Mouse (Mus musculus) embryo, embryonic 9.5 days (tissue): ENCODE measurements around the gene Gm8909.
"Not testable (repeated sequence)": the region's sequence is repeated elsewhere in the genome, so short reads cannot be mapped to it uniquely, and the experiment has no call there.

Source experiments
- DNase-seq: peaks from one replicate; pipeline ENCODE4 v3.0.0-alpha.2; 2017; ENCODE audit errors: extremely low spot score

The Gm8909 gene

DNA sequence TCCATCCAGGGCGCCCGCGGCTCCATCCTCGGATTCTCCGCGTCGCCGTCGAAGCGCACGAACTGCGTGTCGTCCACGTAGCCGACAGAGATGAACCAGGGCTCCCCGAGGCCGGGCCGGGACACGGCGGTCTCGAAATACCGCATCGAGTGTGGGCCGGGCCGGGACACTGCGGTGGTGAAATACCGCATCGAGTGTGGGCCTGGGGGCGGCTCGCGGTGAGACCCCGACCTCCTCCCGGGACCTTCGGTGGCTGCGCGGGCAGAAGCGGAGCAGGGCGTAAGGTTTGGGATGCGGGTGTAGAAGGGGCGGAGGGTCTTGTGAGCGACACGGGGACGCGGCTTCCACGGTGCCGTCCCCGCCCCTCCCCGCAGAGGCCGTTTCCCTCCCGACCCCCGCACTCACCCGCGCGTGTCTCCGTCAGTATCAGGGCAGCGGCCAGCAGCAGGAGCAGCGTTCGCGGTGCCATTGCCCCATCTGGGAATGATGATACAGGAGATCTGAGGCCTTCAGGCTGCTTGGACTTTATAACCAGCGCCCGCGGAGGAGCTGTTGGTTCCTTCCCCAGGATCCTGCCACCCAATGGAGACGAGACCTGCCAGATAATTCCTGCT is at the start of gene Gm8909:
Gene Gm8909 (minus strand): TSS at position 499 of the 614 bp plus-strand sequence.
- no peak for DNase-seq

DNA sequence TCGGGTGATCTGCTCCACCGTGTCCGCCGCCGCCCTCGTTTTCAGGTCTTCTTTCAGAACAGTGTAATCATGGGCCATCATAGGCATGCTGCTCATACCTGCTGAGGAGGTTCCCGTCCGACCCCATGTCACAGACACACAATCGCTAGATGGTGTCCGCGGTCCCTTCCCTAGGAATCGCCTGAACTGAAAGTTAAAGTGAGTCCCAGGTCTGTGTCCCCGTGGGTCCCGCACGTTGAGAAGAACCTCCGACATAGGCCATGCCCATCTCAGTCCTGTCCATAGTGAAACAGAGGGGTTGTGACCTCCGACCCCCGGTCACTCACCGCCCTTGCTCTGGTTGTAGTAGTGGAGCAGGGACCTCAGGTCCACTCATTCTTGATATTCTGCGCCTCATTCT is 47.2 kb upstream of the Gm8909 start:
- DNase-seq, result no peak

DNA sequence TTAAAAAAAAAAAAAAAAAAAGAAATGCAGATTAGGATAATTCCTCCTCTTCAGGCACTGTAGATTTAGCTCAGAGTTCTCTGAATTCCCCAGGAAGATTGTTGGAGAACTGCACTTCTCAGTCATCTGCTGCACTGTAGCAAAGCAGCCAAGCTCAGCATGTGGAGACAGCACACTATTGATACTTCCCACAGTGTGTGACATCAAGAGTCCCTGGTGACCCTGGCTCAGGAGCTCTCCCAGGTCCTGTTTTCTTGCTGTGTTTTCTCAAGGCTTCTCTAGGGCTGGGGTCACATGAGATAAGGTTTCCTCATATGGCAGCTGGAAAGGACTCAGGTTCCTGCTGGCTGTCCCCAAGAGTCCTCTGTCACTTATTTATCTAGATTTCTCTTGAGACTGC is 38.5 kb upstream of the Gm8909 start:
- no peak for DNase-seq

DNA sequence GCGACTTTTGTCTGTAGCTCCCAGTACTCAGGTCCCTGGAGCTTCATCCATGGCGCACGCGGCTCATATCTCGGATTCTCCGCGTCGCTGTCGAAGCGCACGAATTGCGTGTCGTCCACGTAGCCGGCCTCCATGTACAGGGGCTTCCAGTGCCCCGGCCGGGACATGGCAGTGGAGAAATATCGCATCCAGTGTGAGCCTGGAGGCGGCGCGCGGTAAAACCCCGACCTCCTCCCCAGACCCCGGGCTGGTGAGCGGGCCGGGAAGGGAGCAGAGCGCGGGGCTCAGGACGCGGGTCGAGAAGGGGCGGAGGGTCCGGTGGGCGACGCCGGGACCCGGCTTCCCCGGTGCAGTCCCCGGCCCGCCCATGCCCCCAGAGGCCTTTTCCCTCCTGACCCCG is 37.5 kb upstream of the Gm8909 start:
- DNase-seq, result peak; percentile 33

DNA sequence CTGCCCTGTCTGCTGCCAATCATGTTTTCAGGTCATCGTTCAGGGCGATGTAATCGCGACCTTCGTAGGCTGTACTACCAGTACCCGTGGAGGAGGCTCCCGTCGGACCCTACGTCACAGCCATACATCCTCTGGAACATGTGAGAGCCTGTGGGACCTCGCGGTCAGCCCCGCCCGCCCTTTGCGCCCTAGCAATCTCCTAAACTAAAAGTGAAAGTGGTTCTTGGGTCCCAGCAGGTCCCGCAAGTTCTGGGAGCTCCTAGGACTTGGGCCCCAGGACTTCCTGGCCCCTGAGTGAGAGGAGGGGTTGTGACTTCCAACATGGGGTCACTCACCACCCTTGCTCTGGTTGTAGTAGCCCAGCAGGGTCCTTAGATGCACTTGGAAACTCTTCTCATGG is 37.1 kb upstream of the Gm8909 start:
- peak; percentile 31 for DNase-seq

DNA sequence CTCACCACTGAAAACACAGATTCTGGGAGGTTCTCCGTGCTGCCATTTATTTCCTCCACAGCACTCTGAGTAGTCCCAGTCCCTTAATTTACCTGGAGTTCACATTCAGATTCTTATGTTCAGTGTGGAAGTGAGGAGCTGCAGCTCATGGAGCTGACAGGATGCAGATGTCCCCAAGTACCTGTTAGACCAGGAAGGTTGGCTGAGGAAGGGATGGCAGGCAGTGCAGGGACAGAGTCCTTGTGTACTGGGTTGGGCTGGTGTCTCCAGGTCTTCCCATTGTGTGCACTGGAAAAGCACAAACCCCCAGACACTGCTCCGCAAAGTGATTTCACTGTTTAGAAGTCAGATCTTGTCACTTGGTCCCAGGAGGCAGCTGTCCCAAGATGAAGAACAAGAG is 33.5 kb upstream of the Gm8909 start:
- no peak for DNase-seq

DNA sequence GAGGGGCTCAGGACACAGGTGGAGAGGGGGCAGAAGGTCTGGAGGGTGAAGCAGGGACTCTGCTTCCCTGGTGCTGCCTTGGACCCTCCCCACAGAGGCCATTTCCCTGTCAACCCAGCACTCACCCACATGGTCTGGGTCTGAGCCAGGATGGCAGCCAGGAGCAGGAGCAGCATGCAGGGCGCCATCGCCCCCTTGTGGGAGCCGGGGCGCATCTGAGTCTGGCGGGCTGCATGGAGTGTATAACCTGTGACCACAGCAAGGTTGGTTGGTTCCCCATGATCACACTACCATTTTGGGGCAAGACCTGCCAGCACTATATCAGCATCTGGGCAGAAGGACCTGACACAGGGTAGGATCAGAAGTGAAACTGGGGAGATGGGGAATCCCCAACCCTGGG is 30.0 kb upstream of the Gm8909 start:
- DNase-seq, result no peak

DNA sequence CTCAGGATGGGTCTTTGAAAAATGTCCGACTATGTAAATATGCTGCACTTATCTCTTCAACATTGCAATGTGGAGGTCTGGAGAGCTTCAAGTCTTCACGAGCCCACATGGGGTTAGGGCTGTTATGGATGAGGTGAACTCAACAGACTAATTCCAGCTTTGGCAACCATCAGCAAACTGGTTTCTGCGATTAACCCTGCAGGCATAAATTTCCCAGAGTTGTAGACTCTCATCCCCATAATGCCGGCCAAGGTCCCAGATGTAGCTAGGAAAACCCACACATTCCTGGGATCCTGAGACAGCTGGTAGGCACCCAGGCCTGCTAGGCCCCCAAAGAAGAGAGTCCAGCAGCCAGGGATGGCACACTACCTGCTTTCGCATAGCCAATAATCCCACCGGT is 26.1 kb upstream of the Gm8909 start:
- no peak for DNase-seq

DNA sequence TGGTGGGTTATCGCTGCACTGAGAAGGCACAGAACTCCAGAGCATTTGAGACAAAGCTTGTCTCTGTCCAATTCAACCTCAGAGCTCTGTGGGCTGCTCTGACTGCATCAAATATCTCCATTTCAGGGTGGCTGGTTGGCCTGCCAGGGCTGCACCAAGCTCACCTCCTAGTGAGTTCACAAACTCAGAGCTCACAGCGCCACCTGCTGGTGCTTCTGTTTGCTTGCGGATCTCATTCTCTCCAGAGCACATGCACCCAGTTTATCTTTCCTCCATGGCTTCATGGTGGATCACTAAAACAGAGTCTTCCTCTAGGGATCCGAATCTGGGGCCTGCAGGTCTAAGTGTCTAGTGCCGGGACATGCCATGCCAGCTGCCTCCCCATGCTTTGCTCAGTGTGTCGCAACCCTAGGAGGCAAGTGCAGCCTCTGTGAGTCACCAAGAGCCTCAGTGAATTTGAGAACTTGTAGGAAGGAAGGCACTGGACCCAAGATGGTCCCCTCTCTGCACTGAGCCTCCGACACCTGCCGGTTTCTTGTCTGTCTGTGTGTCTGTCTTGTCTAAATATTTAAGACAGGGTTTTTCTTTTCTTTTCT is 25.3 kb upstream of the Gm8909 start:
- DNase-seq, result peak; percentile 65

DNA sequence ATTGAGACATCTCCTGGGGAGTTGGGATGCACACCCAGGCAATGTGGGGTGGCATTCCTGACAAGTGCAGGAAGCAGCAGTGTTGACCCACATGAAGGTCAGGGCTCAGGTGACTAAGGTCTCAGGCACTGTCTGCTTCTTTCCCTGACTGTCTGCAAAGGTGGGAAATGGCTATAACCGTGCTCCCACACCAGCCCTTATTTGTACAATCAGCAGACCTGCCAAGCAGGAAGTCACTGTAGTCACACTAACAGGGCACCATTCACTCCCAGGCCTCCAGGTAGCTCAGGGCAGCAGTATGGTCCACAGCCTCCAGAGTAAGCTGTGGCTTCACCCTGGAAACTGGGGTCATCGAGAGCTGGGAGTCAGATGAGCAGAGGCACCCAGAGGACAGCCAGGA is 24.0 kb upstream of the Gm8909 start:
- no peak for DNase-seq

DNA sequence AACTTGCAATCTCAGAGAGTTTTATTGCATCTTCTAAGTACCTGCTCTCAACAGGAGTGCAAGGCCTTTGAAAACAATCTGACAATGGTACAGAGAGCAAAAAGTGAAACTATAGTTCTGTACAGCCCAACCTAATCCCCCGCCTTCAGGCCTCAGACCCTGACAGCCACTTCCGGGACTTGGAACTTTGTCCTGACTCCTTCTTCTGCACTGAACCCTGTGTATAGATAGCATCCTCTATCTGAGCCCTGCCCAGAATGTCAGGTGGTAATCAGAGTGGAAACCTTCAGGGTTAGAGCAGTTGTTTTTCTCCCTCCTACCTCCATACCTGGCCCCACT is 21.8 kb upstream of the Gm8909 start, which contains the start of gene H2-T3:
Gene H2-T3 (minus strand): TSS at position 119 of the 339 bp plus-strand sequence.
- no peak for DNase-seq

DNA sequence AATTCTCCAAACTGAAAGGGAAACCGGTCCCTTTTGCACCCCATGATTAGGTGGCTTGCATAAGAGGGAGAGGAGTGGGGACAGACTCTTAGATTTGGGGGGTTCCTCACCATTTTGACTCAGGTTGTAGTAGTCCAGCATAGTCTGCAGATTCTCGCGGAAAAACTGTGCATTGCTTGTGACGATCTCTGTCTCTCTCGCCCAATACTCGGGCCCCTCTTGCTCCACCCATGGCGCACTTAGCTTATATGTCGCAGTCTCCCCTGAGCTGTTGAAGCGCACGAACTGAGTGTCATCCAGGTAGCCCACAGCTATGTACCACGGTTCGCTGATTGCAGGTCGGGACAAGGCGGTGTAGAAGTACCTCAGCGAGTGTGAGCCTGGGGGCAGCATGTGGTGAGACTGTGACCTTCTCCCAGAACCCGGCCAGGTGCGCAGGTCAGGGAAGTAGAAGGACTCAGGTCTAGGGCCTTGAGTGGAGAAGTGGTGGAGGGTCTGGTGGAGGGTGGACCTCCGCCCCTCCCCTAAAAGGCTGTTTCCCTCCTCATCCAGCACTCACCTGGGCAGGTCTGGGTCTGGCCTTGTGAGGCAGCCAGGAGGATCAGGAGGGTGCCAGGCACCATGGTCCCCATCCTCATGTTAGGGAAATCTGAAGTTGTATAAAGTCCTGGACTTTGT is 21.3 kb upstream of the Gm8909 start:
- DNase-seq, result no peak

DNA sequence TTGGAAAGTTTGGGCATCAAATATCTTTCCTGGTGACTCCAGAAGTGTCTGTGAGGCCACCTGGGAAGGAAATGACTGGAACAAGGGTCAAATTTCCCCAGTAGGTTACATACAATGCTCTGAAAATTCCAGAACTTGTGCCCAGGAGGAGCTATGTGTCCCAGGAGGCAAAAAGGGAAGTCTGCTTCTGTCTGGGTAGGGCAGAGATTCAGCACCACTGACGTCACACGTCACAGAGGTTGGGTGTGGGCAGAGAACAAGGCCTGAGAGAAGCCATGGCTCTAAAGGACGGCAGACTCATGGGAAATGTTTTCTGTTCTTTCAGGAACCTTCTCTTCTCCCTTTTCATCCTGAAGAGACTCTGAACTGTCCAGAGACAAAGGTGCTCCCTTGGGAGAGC is 19.2 kb upstream of the Gm8909 start:
- no peak for DNase-seq

DNA sequence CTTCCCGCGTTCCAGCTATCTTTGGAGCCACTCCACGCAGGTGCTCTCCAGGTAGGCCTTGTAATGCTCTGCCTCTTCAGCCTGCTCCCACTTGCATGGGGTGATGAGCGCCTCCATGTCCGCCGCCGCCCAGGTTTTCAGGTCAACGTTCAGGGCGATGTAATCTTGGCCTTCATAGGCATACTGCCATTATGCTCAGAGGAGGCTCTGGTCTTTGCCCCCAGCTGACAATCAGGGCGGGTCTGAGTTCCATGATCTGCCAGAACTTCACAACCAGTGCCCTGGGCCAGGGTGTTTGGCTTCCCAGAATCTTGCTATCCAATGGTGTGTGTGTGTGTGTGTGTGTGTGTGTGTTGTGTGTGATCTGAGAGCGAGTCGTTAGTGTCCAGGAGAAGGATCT is 13.9 kb upstream of the Gm8909 start:
- no peak for DNase-seq

DNA sequence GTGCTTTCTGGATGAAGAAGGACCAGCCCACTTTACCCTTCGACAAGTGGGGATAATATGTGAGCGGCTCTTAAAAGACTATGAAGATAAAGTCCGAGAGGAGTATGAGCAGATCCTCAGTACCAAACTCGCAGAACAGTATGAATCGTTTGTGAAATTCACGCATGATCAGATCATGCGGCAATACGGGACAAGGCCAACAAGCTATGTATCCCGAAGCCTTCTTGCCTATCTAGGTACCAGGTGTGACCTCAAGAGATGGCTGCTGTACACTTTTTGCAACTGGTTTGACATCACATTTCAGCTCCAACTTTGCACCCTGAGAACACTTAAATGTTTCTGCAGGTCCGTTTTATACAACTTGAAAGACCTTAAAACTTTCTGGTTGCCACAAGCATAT is 11.1 kb upstream of the Gm8909 start:
- not testable (repeated sequence) for DNase-seq

DNA sequence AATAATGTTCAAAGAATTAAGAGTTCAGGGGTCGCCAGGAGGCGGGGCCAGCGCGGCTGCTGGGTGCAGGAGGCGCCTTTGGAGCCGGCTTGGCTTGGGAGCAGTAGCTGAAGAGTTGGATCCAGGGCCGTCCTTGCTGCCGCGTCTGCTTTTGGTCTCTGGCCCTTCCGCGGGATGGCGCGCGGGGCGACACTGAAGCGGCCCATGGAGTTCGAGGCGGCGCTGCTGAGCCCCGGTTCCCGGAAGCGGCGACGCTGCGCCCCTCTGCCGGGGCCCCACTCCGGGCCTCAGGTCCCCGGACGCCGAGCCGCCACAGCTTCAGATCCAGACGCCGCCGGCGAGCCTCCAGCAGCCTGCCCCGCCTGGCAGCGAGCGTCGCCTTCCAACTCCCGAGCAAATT is 10.6 kb upstream of the Gm8909 start:
- DNase-seq, result peak; percentile 52

DNA sequence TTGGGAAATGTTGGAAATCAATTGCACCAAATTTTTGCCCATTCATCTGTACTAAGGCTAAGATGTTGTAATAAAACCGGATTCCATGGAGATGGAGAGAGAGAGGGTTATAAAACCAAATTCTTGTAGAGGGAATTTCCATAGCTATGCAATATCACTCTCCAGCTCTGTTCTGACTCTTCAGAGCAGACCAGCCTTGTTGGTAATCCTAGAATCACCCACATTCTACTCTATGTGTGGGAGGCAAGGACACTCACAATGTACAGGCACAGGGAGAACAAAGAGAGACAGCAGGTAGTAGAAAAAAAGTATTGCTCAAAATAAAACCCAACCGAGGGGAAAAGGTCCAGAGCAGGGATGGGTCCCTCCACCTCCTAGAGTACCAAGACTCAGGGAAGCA is 7.8 kb upstream of the Gm8909 start:
- DNase-seq, result not testable (repeated sequence)

DNA sequence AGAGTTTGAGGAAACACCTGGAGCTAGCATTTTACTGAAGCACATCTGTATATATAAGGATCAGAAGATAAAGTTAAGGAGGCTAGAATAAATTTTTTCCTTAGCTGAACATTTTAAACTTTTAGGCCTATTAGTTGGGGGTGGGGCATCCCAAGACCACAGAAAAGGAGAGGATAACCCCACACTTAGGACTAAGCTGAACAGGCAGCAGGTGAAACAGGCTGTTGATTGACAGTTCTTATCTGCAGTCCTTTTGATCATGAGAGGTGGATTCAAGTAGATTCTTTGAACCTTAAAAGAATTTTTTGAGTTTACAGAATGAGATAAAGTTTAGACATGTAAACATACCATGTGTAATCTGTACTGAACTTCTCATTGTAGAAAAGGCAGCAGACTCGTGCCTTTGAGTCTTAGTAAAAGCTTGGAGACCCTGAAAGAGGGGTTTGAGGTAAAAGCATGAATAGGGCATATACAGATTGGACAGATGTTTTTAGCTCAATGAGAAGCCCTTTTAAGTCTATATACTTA is 2.0 kb upstream of the Gm8909 start:
- no peak for DNase-seq

DNA sequence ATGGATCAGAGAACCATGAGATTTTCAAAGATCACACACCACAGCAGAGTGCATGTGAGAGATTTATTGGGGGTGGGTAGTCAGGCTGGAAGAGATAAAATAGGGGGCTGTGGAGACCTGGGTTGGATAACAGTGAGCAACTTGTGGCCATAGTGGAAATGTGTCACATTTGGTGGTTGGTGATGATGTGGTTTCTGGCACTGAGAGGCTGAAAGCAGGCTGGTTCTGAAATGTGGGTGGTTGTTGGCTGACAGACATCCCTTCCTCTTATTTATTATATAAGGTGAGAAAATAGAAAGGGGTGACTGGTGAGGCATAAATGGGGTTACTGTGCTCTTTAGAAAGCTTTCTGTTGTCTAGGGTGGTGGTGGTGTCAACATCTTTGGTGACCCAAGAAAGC is 1.4 kb upstream of the Gm8909 start:
- DNase-seq, result no peak

DNA sequence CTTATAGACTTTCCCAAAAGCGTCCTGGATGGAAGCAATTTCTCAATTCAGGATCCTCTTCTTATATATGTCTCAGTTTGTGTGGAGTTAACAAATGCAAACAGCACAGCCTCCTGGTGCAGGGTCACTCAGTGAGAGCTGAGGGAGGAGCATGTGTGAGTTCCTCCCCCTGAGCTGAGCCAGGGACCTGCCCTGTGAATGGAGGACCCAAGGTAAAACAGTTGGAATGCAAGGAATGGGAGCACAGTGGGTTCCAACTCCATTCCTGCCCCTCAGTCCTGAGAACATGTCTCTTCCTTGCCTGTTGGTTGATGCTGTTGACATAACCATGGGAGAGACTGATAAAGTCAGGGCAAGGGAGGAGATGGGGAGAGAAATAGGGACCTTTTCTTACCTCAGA is 757 bp upstream of the Gm8909 start:
- DNase-seq, result not testable (repeated sequence)

DNA sequence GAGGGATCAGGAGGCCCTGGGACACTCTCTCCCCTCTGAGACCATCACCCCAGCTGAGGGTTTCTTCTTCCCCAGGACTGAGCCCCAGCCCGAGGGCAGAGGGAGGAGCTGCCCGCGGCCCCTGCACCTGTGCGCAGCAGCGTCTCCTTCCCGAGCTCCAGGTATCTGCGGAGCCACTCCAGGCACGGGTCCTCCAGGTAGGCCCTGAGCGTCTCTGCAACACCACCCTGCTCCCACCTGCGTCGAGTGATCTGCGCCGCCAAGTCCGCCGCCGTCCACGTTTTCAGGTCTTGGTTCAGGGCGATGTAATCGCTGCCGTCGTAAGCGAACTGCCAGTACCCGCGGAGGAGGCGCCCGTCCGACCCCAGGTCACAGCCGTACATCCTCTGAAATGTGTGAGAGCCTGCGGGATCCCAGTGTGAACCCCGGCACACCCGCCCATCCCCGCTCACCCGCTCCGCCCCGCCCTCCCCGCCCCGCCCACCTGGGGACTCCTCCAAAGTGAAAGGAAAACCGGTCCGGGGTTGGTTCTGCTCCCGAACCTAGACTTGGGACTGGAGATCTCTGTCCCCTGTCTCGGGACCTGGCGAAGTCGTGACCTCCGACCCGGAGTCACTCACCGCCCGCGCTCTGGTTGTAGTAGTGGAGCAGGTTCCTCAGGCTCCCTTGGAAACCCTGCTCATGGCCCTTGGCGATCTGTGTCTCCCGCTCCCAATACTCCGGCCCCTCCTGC is 865 bp downstream of the Gm8909 start:
- DNase-seq, result no peak

DNA sequence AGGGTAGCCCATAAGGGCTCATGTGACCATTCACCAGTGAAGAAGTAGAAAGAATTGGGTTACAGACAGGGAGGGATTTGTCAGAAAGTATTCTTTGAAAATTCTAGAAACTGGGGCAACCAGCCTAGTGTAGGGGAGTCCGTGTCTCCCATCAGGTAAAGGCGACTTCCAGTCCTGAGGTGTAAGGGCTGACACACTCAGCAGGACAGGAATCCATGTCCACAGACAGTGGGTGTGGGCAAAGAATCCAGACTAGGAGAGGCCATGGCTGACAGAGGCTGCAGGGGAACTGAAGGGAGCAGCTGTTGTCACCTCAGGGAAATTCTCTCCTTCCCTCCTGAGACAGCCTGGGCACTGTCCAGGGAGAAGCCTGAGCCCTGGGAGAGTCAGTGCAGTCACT is 1.4 kb downstream of the Gm8909 start:
- not testable (repeated sequence) for DNase-seq
